Mouse (Mus musculus) C2C12 (cell line): ENCODE measurements around the gene Pmvk.

Experiments used
- CEBPB ChIP-seq: IDR thresholded peaks from one replicate; pipeline ENCODE4 v1.6.1; 2011; ENCODE audit warnings: low read depth, mild to moderate bottlenecking, control low read depth, moderate library complexity
- MAX ChIP-seq: IDR thresholded peaks from one replicate; pipeline ENCODE4 v1.6.1; 2011; ENCODE audit warnings: mild to moderate bottlenecking, control low read depth

DNA sequence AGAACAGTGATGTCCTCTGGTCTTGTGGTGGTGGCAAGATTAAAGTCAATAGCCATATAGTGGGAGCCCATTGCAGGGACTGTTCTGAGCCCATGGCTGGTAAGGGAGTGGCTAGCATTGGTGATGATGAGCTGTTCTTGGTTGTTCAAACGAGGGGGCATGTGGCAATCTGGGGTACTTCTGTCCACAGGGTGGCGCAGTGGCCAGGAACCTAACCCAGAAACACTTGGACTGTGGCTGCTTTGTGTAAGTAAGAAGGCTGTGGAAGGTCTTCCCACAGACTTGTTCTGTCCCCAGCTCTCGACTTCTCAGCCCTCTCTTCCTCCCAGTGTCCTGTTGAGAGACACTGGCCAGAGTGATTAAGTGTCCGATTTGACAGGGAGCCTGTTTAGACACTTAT, 56.6 kb downstream of the Pmvk start:
- TF ChIP-seq MAX (no peak), CEBPB (no peak)
